Mouse (Mus musculus) hindbrain, embryonic 16.5 days (tissue): ENCODE results near the gene Nppc. TPM values are rescaled to one million over a fixed set of nuclear protein-coding genes. Genes with fewer than 3 reads are reported as not detected.

Source experiments
- ATAC-seq: fragments of 200-750 bp; cut with Nextera tagmentation; 2 replicates; pipeline ENCODE4 v1.8.0; 2017; ENCODE audit warnings: moderate TSS enrichment, moderate library complexity
- H3K27ac ChIP-seq: fragments of 300-500 bp; sonication (generic); 2 replicates; pipeline ENCODE4 v1.5.1; 2014; ENCODE audit warnings: low read depth, mild to moderate bottlenecking, control low read depth, low read length, moderate library complexity
- H3K27me3 ChIP-seq: fragments of 300-500 bp; sonication (generic); replicated peaks from 2 replicates; pipeline ENCODE4 v1.6.1; 2014; ENCODE audit warnings: low read length; ENCODE audit not compliant: control insufficient read depth, insufficient read depth
- H3K36me3 ChIP-seq: fragments of 300-500 bp; sonication (generic); 2 replicates; pipeline ENCODE4 v1.6.1; 2014; ENCODE audit warnings: mild to moderate bottlenecking, low read length, moderate library complexity, mixed read lengths; ENCODE audit not compliant: control insufficient read depth, insufficient read depth
- H3K4me1 ChIP-seq: fragments of 300-500 bp; sonication (generic); 2 replicates; pipeline ENCODE4 v1.6.1; 2014; ENCODE audit warnings: low read depth, low read length; ENCODE audit not compliant: control insufficient read depth, insufficient read depth
- H3K4me2 ChIP-seq: fragments of 300-500 bp; sonication (generic); 2 replicates; pipeline ENCODE4 v1.6.1; 2014; ENCODE audit warnings: mild to moderate bottlenecking, low read length, control low read depth, moderate library complexity
- H3K4me3 ChIP-seq: fragments of 300-500 bp; sonication (generic); 2 replicates; pipeline ENCODE4 v1.5.1; 2014; ENCODE audit warnings: mild to moderate bottlenecking, low read length, control low read depth, moderate library complexity
- H3K9ac ChIP-seq: fragments of 300-500 bp; sonication (generic); 2 replicates; pipeline ENCODE4 v1.6.1; 2014; ENCODE audit warnings: low read depth, mild to moderate bottlenecking, control low read depth, low read length, moderate library complexity
- H3K9me3 ChIP-seq: fragments of 300-500 bp; sonication (generic); 2 replicates; pipeline ENCODE4 v1.6.1; 2014; ENCODE audit warnings: mild to moderate bottlenecking, low read length, moderate library complexity; ENCODE audit not compliant: control insufficient read depth
- WGBS: fragments of 180-500 bp; shearing (Covaris S2); extraction: QIAGEN DNeasy Blood & Tissue Kit; methylation state at CpG from one replicate; pipeline ENCODE4 v1.1.7; 2014; 5-methylcytosine and 5-hydroxymethylcytosine counted together
- microRNA-seq: library from miRNA; unstranded; fragments of <30 nt; microRNA quantifications from one replicate; pipeline ENCODE4, GENCODE M21; 2017
- polyA plus RNA-seq: library from polyadenylated mRNA; unstranded; fragments of >200 nt; fragmentation: Nextera tagmentation; extraction: Ambion mirVana; gene quantifications from 2 replicates; pipeline ENCODE4 v1.2.1, GENCODE M21; 2015

Nppc gene
- polyA plus RNA-seq, 1 experiment from 2014 or later = 26.6 TPM

GRCm38 (mm10) chr1:86618454-86619125 is 51.8 kb downstream of the Nppc start:
- WGBS = 55% methylated on average over 10 of the region's 10 CpGs
- Histone ChIP-seq H3K4me3 (no peak overlapping the region), H3K36me3 (no peaks in the 10 kb centered on the region), H3K4me1 (no peaks in the 10 kb centered on the region), H3K9me3 (no peaks in the 10 kb centered on the region), H3K27me3 (no peaks in the 10 kb centered on the region), H3K4me2 (no peak overlapping the region), H3K9ac (no peak overlapping the region), H3K27ac (no peak overlapping the region)
- ATAC-seq = peak; percentile 75; the same call in 1 of the 2 replicates

Small RNAs within 50 kb of the gene (microRNA-seq; reads per million reads assigned to microRNA genes)
- not detected for gene Gm22955

Other genes with a start within 250 kb of the Nppc start
- 0.13 TPM in 1 of 2 replicates, not detected in the other for gene Nmur1, start 244.3 kb downstream of the Nppc start, polyA plus RNA-seq
- gene Tex44, start 244.2 kb downstream of the Nppc start, polyA plus RNA-seq = not detected in 2 replicates
- gene Ptma, start 143.8 kb downstream of the Nppc start, polyA plus RNA-seq = 1,165 and 1,204 TPM in 2 replicates
- gene Pde6d, start 87.9 kb downstream of the Nppc start, polyA plus RNA-seq = 103 and 113 TPM in 2 replicates
- gene Cops7b, start 87.7 kb downstream of the Nppc start, polyA plus RNA-seq = 57.1 and 62.5 TPM in 2 replicates
- 37.8 and 40.1 TPM in 2 replicates for gene Dis3l2, start 33.2 kb upstream of the Nppc start, polyA plus RNA-seq